Mouse (Mus musculus) CD4-positive naive resting alpha-beta T cell, adult 76 days (primary cell): Measurements from ENCODE around the gene Dusp12. TPM values are rescaled to one million over a fixed set of nuclear protein-coding genes. Genes with fewer than 3 reads are reported as not detected.

Experiments used
- total RNA-seq: library from RNA; stranded (reverse); gene quantifications from one replicate; pipeline ENCODE4 v1.2.4, GENCODE M21; 2023

The Dusp12 gene
- total RNA-seq = 15.4 TPM

GRCm38 (mm10) chr1:170884978-170885561, at the start of gene Dusp12, which contains the start of gene Gm26620:
TSS of gene Dusp12 (minus strand) at chr1:170885540.
TSS of gene Gm26620 (plus strand) at chr1:170885065.

GRCm38 (mm10) chr1:170927378-170927777, 42.0 kb upstream of the Dusp12 start, which contains the start of gene Fcrla:
TSS of gene Fcrla (minus strand) at chr1:170927583.

GRCm38 (mm10) chr1:170912891-170913615, 27.7 kb upstream of the Dusp12 start, which contains the start of gene Fcrlb:
TSS of gene Fcrlb (minus strand) at chr1:170912941.

GRCm38 (mm10) chr1:170867691-170868105, 17.6 kb downstream of the Dusp12 start, which contains the start of gene Atf6:
TSS of gene Atf6 (minus strand) at chr1:170867771.

Other genes with a start within 250 kb of the Dusp12 start
- gene Olfml2b, start 241.0 kb downstream of the Dusp12 start, total RNA-seq = not detected
- 10.1 TPM for gene Atf6, start 17.8 kb downstream of the Dusp12 start, total RNA-seq
- gene Gm26620, start 475 bp downstream of the Dusp12 start, total RNA-seq = 0.73 TPM
- gene Fcrlb, start 27.4 kb upstream of the Dusp12 start, total RNA-seq = not detected
- 25.4 TPM for gene Fcrla, start 42.0 kb upstream of the Dusp12 start, total RNA-seq
- gene Fcgr2b, start 91.0 kb upstream of the Dusp12 start, total RNA-seq = 13.9 TPM
- gene Fcgr4, start 133.4 kb upstream of the Dusp12 start, total RNA-seq = 1.2 TPM
- gene Fcgr3, start 179.4 kb upstream of the Dusp12 start, total RNA-seq = 2.7 TPM
- gene Cfap126, start 228.4 kb upstream of the Dusp12 start, total RNA-seq = not detected